Comparison of ENCODE assay signal across 9 mouse cellular contexts in genomic region chr5:129725774-129726392, GRCm38 (mm10). TPM values are rescaled to one million over a fixed set of nuclear protein-coding genes. Genes with fewer than 3 reads are reported as not detected.
DNase-seq lines count a peak whose midpoint lies in the region; ATAC-seq and TF ChIP-seq lines count a peak whose summit lies in the region.
"Had no signal": no experiment of that assay in that cellular context is flagged by ENCODE, and none has a peak within 500 bp of the region (broad histone marks: within the 10 kb centered on the region; RNA-seq: fewer than 3 reads in every experiment).

No protein-coding gene starts in this region.

- ATAC-seq in forebrain, embryonic 15.5 days (replicated peaks), result no peak
- ATAC-seq in kidney, embryonic 16.5 days (ENCODE audit: low FRiP score, low TSS enrichment), result no peak
- ATAC-seq in midbrain, postnatal 0 days (ENCODE audit: low FRiP score), result no peak

- H3K27ac ChIP-seq in gastrocnemius, adult 2 months, result peak overlapping the region; percentile 98
- H3K27ac ChIP-seq in ES-Bruce4 (ENCODE audit: insufficient read depth, low read length), result no peak overlapping the region
- peak overlapping the region; percentile 93; the same call in 1 of the 2 replicates for H3K27ac ChIP-seq in forebrain, embryonic 15.5 days (replicated peaks)
- peak overlapping the region; percentile 98 for H3K27ac ChIP-seq in kidney, embryonic 16.5 days (ENCODE audit: low read length)
- peak overlapping the region; percentile 82 for H3K27ac ChIP-seq in midbrain, postnatal 0 days (ENCODE audit: low read depth, low read length)

- peaks cover 4% of the 10 kb centered on the region for H3K4me1 ChIP-seq in ES-Bruce4 (ENCODE audit: control insufficient read depth, insufficient read depth, low read length)
- peaks cover 11% of the 10 kb centered on the region for H3K4me1 ChIP-seq in forebrain, embryonic 15.5 days
- peaks cover 41% of the 10 kb centered on the region for H3K4me1 ChIP-seq in kidney, embryonic 16.5 days (ENCODE audit: insufficient read depth, low read length)
- peaks cover 4% of the 10 kb centered on the region; the same call in 1 of the 2 replicates for H3K4me1 ChIP-seq in midbrain, postnatal 0 days (ENCODE audit: insufficient read depth, low read length)

- TF ChIP-seq CTCF in gastrocnemius, adult 2 months (IDR thresholded peaks at IDR 0.05), result no peak
- no peak for TF ChIP-seq CTCF in ES-Bruce4 (IDR thresholded peaks at IDR 0.05; ENCODE audit: low read depth, low read length)
- no peak for TF ChIP-seq CTCF in midbrain, postnatal 0 days (IDR thresholded peaks at IDR 0.05)

- no peak for TF ChIP-seq EP300 in ES-Bruce4 (IDR thresholded peaks at IDR 0.05; ENCODE audit: insufficient read depth, low read depth, low read length)

- peak overlapping the region; percentile 87 for H3K4me3 ChIP-seq in gastrocnemius, adult 2 months
- peak overlapping the region; percentile 71 for H3K4me3 ChIP-seq in ES-Bruce4 (ENCODE audit: low read depth, low read length)
- H3K4me3 ChIP-seq in forebrain, embryonic 15.5 days, result peak overlapping the region; percentile 91
- peak overlapping the region; percentile 79 for H3K4me3 ChIP-seq in kidney, embryonic 16.5 days (ENCODE audit: low read length)
- peak overlapping the region; percentile 85 for H3K4me3 ChIP-seq in midbrain, postnatal 0 days (ENCODE audit: low read depth, low read length)

- no peaks in the 10 kb centered on the region for H3K9me3 ChIP-seq in ES-Bruce4 (replicated peaks; ENCODE audit: control insufficient read depth, insufficient read depth, low read length, poor library complexity, severe bottlenecking)
- H3K9me3 ChIP-seq in forebrain, embryonic 15.5 days, result no peaks in the 10 kb centered on the region
- no peaks in the 10 kb centered on the region for H3K9me3 ChIP-seq in kidney, embryonic 16.5 days (ENCODE audit: low read length)
- no peaks in the 10 kb centered on the region for H3K9me3 ChIP-seq in midbrain, postnatal 0 days (ENCODE audit: low read length)

- no peaks in the 10 kb centered on the region for H3K27me3 ChIP-seq in ES-Bruce4 (ENCODE audit: control insufficient read depth, insufficient read depth, low read length, poor library complexity, severe bottlenecking)
- no peaks in the 10 kb centered on the region for H3K27me3 ChIP-seq in forebrain, embryonic 15.5 days
- no peaks in the 10 kb centered on the region for H3K27me3 ChIP-seq in kidney, embryonic 16.5 days (ENCODE audit: insufficient read depth, low read length)
- H3K27me3 ChIP-seq in midbrain, postnatal 0 days (ENCODE audit: insufficient read depth, low read length), result no peaks in the 10 kb centered on the region
- H3K27me3 ChIP-seq: Patski had no signal

- intact Hi-C loops in gastrocnemius, adult 2 months (cut with DNase I), result loop anchor here (2.0 to 10.0 kb wide), 2 partner anchors 55 to 191 kb away; partner anchors contain the start of gene Zfp11

- DNase-seq in gastrocnemius, adult 2 months, result no peak
- no peak for DNase-seq in gastrocnemius, adult 8-10 months (ENCODE audit: low spot score in 2 of 2)
- no peak for DNase-seq in midbrain, postnatal 0 days (ENCODE audit: low spot score)
- no peak for DNase-seq in layer of hippocampus, postnatal 25 days (ENCODE audit: extremely low spot score in 1 of 2, low spot score in 1 of 2)
- no peak for DNase-seq in testis, postnatal 10 days (ENCODE audit: low spot score)

- 15% methylated on average over 7 of the region's 7 CpGs for WGBS in forebrain, embryonic 15.5 days
- 17% methylated on average over 7 of the region's 7 CpGs for WGBS in kidney, embryonic 16.5 days
- WGBS in midbrain, postnatal 0 days, result 18% methylated on average over 7 of the region's 7 CpGs

- TF ChIP-seq POLR2A in ES-Bruce4 (IDR thresholded peaks at IDR 0.05; ENCODE audit: insufficient read depth, low read length), result no peak

- no peaks in the 10 kb centered on the region for H3K36me3 ChIP-seq in ES-Bruce4 (ENCODE audit: control insufficient read depth, insufficient read depth, low read length, poor library complexity, severe bottlenecking)
- no peaks in the 10 kb centered on the region for H3K36me3 ChIP-seq in forebrain, embryonic 15.5 days
- H3K36me3 ChIP-seq in kidney, embryonic 16.5 days (ENCODE audit: insufficient read depth, low read length), result no peaks in the 10 kb centered on the region
- H3K36me3 ChIP-seq in midbrain, postnatal 0 days (ENCODE audit: insufficient read depth, low read length), result no peaks in the 10 kb centered on the region

- peak overlapping the region; percentile 87 for H3K9ac ChIP-seq in ES-Bruce4 (ENCODE audit: low read depth, poor library complexity, severe bottlenecking)
- peak overlapping the region; percentile 96 for H3K9ac ChIP-seq in forebrain, embryonic 15.5 days (replicated peaks)
- peak overlapping the region; percentile 98 for H3K9ac ChIP-seq in kidney, embryonic 16.5 days (replicated peaks; ENCODE audit: low read length)
- peak overlapping the region; percentile 96 for H3K9ac ChIP-seq in midbrain, postnatal 0 days (replicated peaks; ENCODE audit: low read length, poor library complexity, severe bottlenecking)

- H3K4me2 ChIP-seq in forebrain, embryonic 15.5 days (replicated peaks), result peak overlapping the region; percentile 50
- peak overlapping the region; percentile 60 for H3K4me2 ChIP-seq in kidney, embryonic 16.5 days (replicated peaks; ENCODE audit: low read depth, low read length)
- H3K4me2 ChIP-seq in midbrain, postnatal 0 days (ENCODE audit: low read depth, low read length, poor library complexity, severe bottlenecking), result peak overlapping the region; percentile 52

RNA-seq across cellular contexts. Expression of gene Nipsnap2, which starts 1.0 kb away (rescaled TPM):
- total RNA-seq in gastrocnemius, adult 2 months (2021), result 100 to 1,000 TPM; 500 to 681 TPM
- 100 to 1,000 TPM; 494 to 562 (median 513) TPM for total RNA-seq in gastrocnemius, adult 8-10 months (2022)
- polyA plus RNA-seq in ES-Bruce4 (2011; ENCODE audit: insufficient read depth, insufficient read length, low read depth, missing spikeins), result 34.9 and 38.0 TPM in 2 replicates
- 75.0 and 79.4 TPM in 2 replicates for polyA plus RNA-seq in forebrain, embryonic 15.5 days (2015; fragmentation: Nextera tagmentation; extraction: Ambion mirVana)
- 152 and 161 TPM in 2 replicates for polyA plus RNA-seq in kidney, embryonic 16.5 days (2015; fragmentation: Nextera tagmentation; extraction: Ambion mirVana)
- total RNA-seq in midbrain, postnatal 0 days (2014; rRNA removed), result 66.7 and 79.0 TPM in 2 replicates
- polyA plus RNA-seq in midbrain, postnatal 0 days (2015; fragmentation: Nextera tagmentation; extraction: Ambion mirVana), result 108 and 109 TPM in 2 replicates
- 10 to 100 TPM; 79.5 to 89.7 TPM for total RNA-seq in layer of hippocampus, postnatal 25 days (2021)

RNA-seq across cellular contexts. Expression of gene Mrps17, which starts 10.6 kb away (rescaled TPM):
- total RNA-seq in gastrocnemius, adult 2 months (2021), result 10 to 100 TPM; 57.6 to 63.1 TPM
- 10 to 100 TPM; 51.7 to 62.7 (median 57.5) TPM for total RNA-seq in gastrocnemius, adult 8-10 months (2022)
- polyA plus RNA-seq in ES-Bruce4 (2011; ENCODE audit: insufficient read depth, insufficient read length, low read depth, missing spikeins), result 76.4 and 94.7 TPM in 2 replicates
- 189 TPM in 2 replicates for polyA plus RNA-seq in forebrain, embryonic 15.5 days (2015; fragmentation: Nextera tagmentation; extraction: Ambion mirVana)
- polyA plus RNA-seq in kidney, embryonic 16.5 days (2015; fragmentation: Nextera tagmentation; extraction: Ambion mirVana), result 198 and 203 TPM in 2 replicates
- 124 and 163 TPM in 2 replicates for total RNA-seq in midbrain, postnatal 0 days (2014; rRNA removed)
- 161 and 176 TPM in 2 replicates for polyA plus RNA-seq in midbrain, postnatal 0 days (2015; fragmentation: Nextera tagmentation; extraction: Ambion mirVana)
- 10 to 100 TPM; 78.8 to 81.4 TPM for total RNA-seq in layer of hippocampus, postnatal 25 days (2021)

RNA-seq across cellular contexts. Expression of gene Sept14, which starts 17.6 kb away (rescaled TPM):
- not detected for total RNA-seq in gastrocnemius, adult 2 months (2021)
- not detected for total RNA-seq in gastrocnemius, adult 8-10 months (2022)
- polyA plus RNA-seq in ES-Bruce4 (2011; ENCODE audit: insufficient read depth, insufficient read length, low read depth, missing spikeins), result not detected in 2 replicates
- not detected in 2 replicates for polyA plus RNA-seq in forebrain, embryonic 15.5 days (2015; fragmentation: Nextera tagmentation; extraction: Ambion mirVana)
- polyA plus RNA-seq in kidney, embryonic 16.5 days (2015; fragmentation: Nextera tagmentation; extraction: Ambion mirVana), result not detected in 2 replicates
- total RNA-seq in midbrain, postnatal 0 days (2014; rRNA removed), result not detected in 2 replicates
- polyA plus RNA-seq in midbrain, postnatal 0 days (2015; fragmentation: Nextera tagmentation; extraction: Ambion mirVana), result not detected in 2 replicates
- not detected for total RNA-seq in layer of hippocampus, postnatal 25 days (2021)

RNA-seq across cellular contexts. Expression of gene Zfp11, which starts 56.0 kb away (rescaled TPM):
- total RNA-seq in gastrocnemius, adult 2 months (2021), result 1 to 10 TPM; 1.8 to 2.4 TPM
- 1 to 10 TPM; 2.1 to 2.6 (median 2.4) TPM for total RNA-seq in gastrocnemius, adult 8-10 months (2022)
- polyA plus RNA-seq in ES-Bruce4 (2011; ENCODE audit: insufficient read depth, insufficient read length, low read depth, missing spikeins), result 4.1 TPM in 2 replicates
- polyA plus RNA-seq in forebrain, embryonic 15.5 days (2015; fragmentation: Nextera tagmentation; extraction: Ambion mirVana), result 9.3 and 9.4 TPM in 2 replicates
- polyA plus RNA-seq in kidney, embryonic 16.5 days (2015; fragmentation: Nextera tagmentation; extraction: Ambion mirVana), result 6.3 and 6.6 TPM in 2 replicates
- total RNA-seq in midbrain, postnatal 0 days (2014; rRNA removed), result 5.1 and 5.3 TPM in 2 replicates
- 4.5 and 4.7 TPM in 2 replicates for polyA plus RNA-seq in midbrain, postnatal 0 days (2015; fragmentation: Nextera tagmentation; extraction: Ambion mirVana)
- 1 to 10 TPM; 6.9 to 7.3 TPM for total RNA-seq in layer of hippocampus, postnatal 25 days (2021)
